Mouse (Mus musculus): ENCODE data around the gene Galt. TPM values are rescaled to one million over a fixed set of nuclear protein-coding genes. Genes with fewer than 3 reads are reported as not detected.
A peak's percentile ranks its signal among the peaks of the same experiment; 100 is the strongest.

Gene Galt
- total and polyA plus RNA-seq, 3 experiments, result 19.1 to 23.2 (median 22.9) TPM

DNA sequence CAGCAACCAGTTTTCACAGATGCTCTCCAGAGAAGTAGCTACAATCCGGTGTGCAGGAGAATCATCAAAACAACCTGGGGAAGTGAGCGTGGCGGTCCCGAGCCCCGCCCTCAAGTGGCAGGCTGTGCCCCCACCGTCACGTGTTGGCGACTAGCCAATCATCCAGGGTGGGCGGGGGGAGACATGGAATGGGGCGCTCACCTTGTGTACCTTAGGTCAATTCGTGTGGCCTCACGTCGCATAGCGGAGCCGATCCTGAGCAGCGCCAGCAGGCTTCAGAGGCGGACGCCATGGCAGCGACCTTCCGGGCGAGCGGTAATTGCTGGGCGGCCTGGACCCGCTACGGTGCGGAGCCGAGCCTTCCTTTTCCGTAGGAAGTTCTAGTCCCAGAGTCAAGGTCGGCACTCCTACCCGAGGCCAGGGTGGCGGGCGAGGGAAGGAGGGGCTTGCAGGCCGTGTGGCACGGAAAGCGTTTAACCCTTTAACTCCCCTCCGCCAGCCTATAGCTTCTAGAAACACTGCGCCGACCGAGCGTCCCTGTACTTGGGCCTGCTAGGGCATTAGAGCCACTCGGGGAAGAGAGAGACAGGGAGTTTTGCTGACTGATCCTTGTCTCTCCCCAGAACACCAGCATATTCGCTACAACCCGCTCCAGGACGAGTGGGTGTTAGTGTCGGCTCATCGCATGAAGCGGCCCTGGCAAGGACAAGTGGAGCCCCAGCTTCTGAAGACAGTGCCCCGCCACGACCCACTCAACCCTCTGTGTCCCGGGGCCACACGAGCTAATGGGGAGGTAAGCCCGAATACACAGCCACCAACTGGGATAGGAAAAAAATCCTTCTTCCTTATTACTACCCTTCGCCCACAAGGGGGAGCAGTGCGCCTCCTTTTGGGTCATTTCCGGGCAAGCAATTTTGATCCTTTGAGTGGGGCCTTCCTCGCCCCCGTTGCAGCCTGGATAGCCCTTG lies 594 bp downstream of the Galt start, which contains the start of gene Sigmar1:
TSS of gene Sigmar1 (minus strand) at position 820 of the 968 bp plus-strand sequence.
- H3K4me2 ChIP-seq (ENCODE audit: insufficient read depth, low read depth, poor library complexity, severe bottlenecking), result peak within 1 kb of the TSS; percentile 64
- H3K27me3 ChIP-seq (replicated peaks), result peaks cover 9% of the 10 kb centered on the region
- H3K36me3 ChIP-seq (replicated peaks in 1 of 2; ENCODE audit: control insufficient read depth in 1 of 2, insufficient read depth in 1 of 2, low read length in 1 of 2), result peaks cover 13 to 41% of the 10 kb centered on the region in 2 experiments
- H3K4me3 ChIP-seq (replicated peaks in 1 of 3; ENCODE audit: low read depth in 2 of 3, low read length in 2 of 3, poor library complexity in 1 of 3), result peak within 1 kb of the TSS; percentile 75 to 86 (median 85)
- in situ Hi-C loops (cut with MboI; ENCODE audit: low pct_ligation_motif_present, low pct_unique_long_range_greater_than_20kb, low sequenced_read_pairs), result no loop called here
- H3K9me3 ChIP-seq (replicated peaks; ENCODE audit: low read length), result no peaks in the 10 kb centered on the region
- peak within 1 kb of the TSS; percentile 17; the same call in 1 of the 2 replicates for H3K27ac ChIP-seq (ENCODE audit: insufficient read depth, low read depth)
- DNase-seq (ENCODE audit: extremely low read depth), result peak; percentile 86
- H3K9ac ChIP-seq (ENCODE audit: insufficient read depth, low read depth), result peak within 1 kb of the TSS; percentile 63
- peaks cover 6 to 31% of the 10 kb centered on the region in 2 experiments for H3K4me1 ChIP-seq (ENCODE audit: control insufficient read depth in 1 of 2, insufficient read depth in 2 of 2)
- dilution Hi-C loops (cut with MboI; ENCODE audit: extremely low pct_ligation_motif_present, extremely low pct_unique_long_range_greater_than_20kb, low sequenced_read_pairs), result no loop called here
- no peaks in the 10 kb centered on the region for H3K79me2 ChIP-seq (replicated peaks; ENCODE audit: control insufficient read depth, extremely low read depth, insufficient read depth, poor library complexity, severe bottlenecking)
- TF ChIP-seq BHLHE40 (IDR thresholded peaks at IDR 0.05; ENCODE audit: low read depth, low read length), result peak; percentile 75
- no peak for TF ChIP-seq MAFK (IDR thresholded peaks at IDR 0.05; ENCODE audit: insufficient replicate concordance, low read length)
- TF ChIP-seq SIN3A (IDR thresholded peaks at IDR 0.05; ENCODE audit: low read length), result peak; percentile 63; the same call in 1 of the 2 replicates
- peak; percentile 94 for TF ChIP-seq USF2 (conservative IDR thresholded peaks at IDR 0.05; ENCODE audit: low read depth, low read length)
- TF ChIP-seq TBP (conservative IDR thresholded peaks at IDR 0.05; ENCODE audit: low read depth, low read length), result peak; percentile 60; the same call in 1 of the 2 replicates
- peak; percentile 96 for TF ChIP-seq USF1 (IDR thresholded peaks at IDR 0.05; ENCODE audit: low read depth, low read length)
- peak; percentile 83 for TF ChIP-seq RAD21 (IDR thresholded peaks at IDR 0.05; ENCODE audit: low read depth, low read length)
- no peak for TF ChIP-seq CHD1 (IDR thresholded peaks at IDR 0.05; ENCODE audit: low read depth, low read length)
- no peak for TF ChIP-seq ETS1 (conservative IDR thresholded peaks at IDR 0.05; ENCODE audit: low read depth, low read length)
- TF ChIP-seq TCF12 (IDR thresholded peaks at IDR 0.05; ENCODE audit: low read depth, low read length), result peak; percentile 36; the same call in 1 of the 2 replicates
- TF ChIP-seq JUN (IDR thresholded peaks at IDR 0.05; ENCODE audit: insufficient read depth, low read depth, low read length), result no peak
- no peak for TF ChIP-seq MYC (IDR thresholded peaks at IDR 0.05; ENCODE audit: low read depth, low read length)
- no peak for TF ChIP-seq EP300 (IDR thresholded peaks at IDR 0.05; ENCODE audit: low read length)
- peak; percentile 65; the same call in 1 of the 2 replicates for TF ChIP-seq UBTF (IDR thresholded peaks at IDR 0.05; ENCODE audit: low read depth, low read length)
- TF ChIP-seq NELFE (IDR thresholded peaks at IDR 0.05; ENCODE audit: low read depth, low read length), result peak; percentile 29; the same call in 1 of the 2 replicates
- TF ChIP-seq GABPA (IDR thresholded peaks at IDR 0.05; ENCODE audit: insufficient replicate concordance, low read depth, low read length), result no peak
- peak; percentile 88 for TF ChIP-seq ELF1 (IDR thresholded peaks at IDR 0.05; ENCODE audit: low read depth, low read length)
- peak; percentile 76 for TF ChIP-seq POLR2A (IDR thresholded peaks at IDR 0.05; ENCODE audit: low read depth, low read length)
- TF ChIP-seq PAX5 (IDR thresholded peaks at IDR 0.05; ENCODE audit: low read length), result no peak
- peak; percentile 86 for TF ChIP-seq MAZ (IDR thresholded peaks at IDR 0.05; ENCODE audit: low read depth, low read length)
- peak; percentile 50 for TF ChIP-seq HCFC1 (IDR thresholded peaks at IDR 0.05; ENCODE audit: low read depth, low read length)
- peak; percentile 73 for TF ChIP-seq MEF2A (IDR thresholded peaks at IDR 0.05; ENCODE audit: borderline replicate concordance, low read depth, low read length)
- no peak for TF ChIP-seq ZKSCAN1 (IDR thresholded peaks at IDR 0.05; ENCODE audit: borderline replicate concordance, low read depth, low read length)
- peak; percentile 48 for TF ChIP-seq ZMIZ1 (IDR thresholded peaks at IDR 0.05; ENCODE audit: low read depth, low read length)
- peak; percentile 73 for TF ChIP-seq ZNF384 (IDR thresholded peaks at IDR 0.05; ENCODE audit: low read depth, low read length)
- peak; percentile 95 for TF ChIP-seq MAX (IDR thresholded peaks at IDR 0.05; ENCODE audit: low read length)
- 0 out of 2 replicates have a peak, but pooled peaks have one; percentile 14 for TF ChIP-seq JUND (conservative IDR thresholded peaks at IDR 0.05; ENCODE audit: low read depth, low read length)
- no peak for TF ChIP-seq KAT2A (IDR thresholded peaks at IDR 0.05; ENCODE audit: insufficient replicate concordance, low read length)
- no peak for TF ChIP-seq RCOR1 (conservative IDR thresholded peaks at IDR 0.05; ENCODE audit: low read depth, low read length)
- TF ChIP-seq ZC3H11A (IDR thresholded peaks at IDR 0.05; ENCODE audit: low read depth, low read length), result no peak
- no peak for TF ChIP-seq CHD2 (IDR thresholded peaks at IDR 0.05; ENCODE audit: low read length)
- no peak for TF ChIP-seq NRF1 (IDR thresholded peaks at IDR 0.05; ENCODE audit: low read depth, low read length)
- TF ChIP-seq SMC3 (IDR thresholded peaks at IDR 0.05; ENCODE audit: low read depth, low read length), result peak; percentile 74
- peak; percentile 79 for TF ChIP-seq MXI1 (IDR thresholded peaks at IDR 0.05; ENCODE audit: low read depth, low read length)
- TF ChIP-seq IRF4 (IDR thresholded peaks at IDR 0.05; ENCODE audit: low read depth, low read length), result 0 out of 2 replicates have a peak, but pooled peaks have one; percentile 38
- TF ChIP-seq E2F4 (IDR thresholded peaks at IDR 0.05; ENCODE audit: insufficient replicate concordance, low read depth, low read length), result no peak
- peak; percentile 44 to 89; a peak in 3 of 4 replicates for TF ChIP-seq CTCF (conservative IDR thresholded peaks at IDR 0.05 in 1 of 2, IDR thresholded peaks at IDR 0.05 in 1 of 2; ENCODE audit: low read depth in 2 of 2, low read length in 2 of 2)

All from CH12.LX (cell line).